Mouse (Mus musculus): ENCODE results near the gene Cx3cr1.
"Not testable (repeated sequence)": the region's sequence is repeated elsewhere in the genome, so short reads cannot be mapped to it uniquely, and the experiment has no call there.

Gene Cx3cr1

DNA sequence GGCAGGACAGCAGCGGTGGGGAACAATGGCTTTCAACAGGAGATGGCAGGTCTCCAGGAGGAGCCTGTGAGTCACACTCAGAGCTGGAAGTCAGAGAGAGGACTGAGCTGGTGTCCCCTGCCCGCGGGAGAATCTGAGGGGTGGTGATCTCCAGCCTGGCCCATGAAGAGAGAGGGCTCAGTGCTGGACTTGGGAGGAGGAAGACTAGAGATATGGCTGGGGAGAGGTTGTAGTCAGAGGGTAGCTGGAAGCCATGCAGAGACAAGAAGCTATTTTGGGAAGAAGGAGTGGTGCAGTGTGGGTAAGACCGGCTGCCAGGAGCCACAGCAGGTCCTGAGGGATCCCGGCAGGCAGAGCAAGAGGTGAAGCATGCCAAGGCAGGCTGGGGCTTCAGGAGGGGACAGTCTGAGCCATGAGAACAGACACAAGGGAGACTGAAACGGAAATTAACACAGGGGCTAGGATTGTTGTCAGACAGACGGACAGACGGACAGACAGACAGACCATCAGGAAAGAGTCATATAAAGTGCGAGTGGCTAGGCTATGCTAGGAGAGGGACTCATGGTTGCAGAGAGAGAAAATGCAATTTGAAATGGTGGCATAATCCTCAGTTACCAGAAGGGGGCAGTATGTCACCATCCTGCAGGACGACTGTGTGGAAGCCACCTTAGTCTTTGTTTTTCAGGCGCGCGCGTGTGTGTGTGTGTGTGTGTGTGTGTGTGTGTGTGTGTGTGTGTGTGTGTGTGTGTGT is 42.1 kb downstream of the Cx3cr1 start:
- DNase-seq (ENCODE audit: low spot score in 2 of 2): peak; percentile 24 to 41

DNA sequence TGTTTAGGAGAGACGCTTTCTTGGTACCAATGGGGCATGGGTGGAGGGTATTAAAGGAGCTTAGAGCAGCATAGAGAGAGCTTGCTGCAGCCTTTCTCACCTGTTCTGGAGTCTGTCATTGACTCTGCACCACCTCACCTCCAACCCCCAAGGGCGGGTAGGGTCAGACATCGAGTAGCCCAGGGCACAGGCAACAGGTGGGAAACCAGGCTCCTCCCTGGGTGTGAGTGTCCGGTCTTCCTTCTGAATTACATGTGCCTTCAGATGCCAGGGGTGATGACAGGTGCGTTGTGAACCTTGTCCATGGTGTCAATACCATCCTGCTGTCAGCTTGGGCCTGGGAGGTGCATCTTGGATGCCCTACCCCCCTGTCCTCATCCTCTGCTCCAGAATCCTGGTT is 45.1 kb downstream of the Cx3cr1 start:
- DNase-seq (ENCODE audit: low spot score in 2 of 2): no peak

DNA sequence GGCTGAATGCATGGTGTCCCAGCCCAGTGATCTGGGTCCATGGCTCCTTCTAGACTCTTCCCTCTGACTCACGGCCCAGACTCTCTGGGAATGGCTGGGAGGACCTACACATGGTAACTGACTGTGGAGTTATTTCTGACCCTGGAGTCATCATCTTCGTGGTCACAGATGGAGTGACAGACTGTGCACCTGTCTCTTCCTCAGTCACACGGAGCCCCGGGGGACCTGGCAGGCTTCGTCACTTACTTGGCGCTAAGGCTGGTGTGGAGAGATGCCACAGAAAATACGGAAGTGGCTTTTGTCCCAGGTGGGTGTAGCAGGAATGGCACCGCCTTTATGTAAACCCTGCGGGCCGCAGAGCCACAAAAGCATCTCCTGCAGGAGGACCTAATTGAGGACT is 45.5 kb downstream of the Cx3cr1 start:
- no peak for DNase-seq (ENCODE audit: low spot score in 2 of 2)

DNA sequence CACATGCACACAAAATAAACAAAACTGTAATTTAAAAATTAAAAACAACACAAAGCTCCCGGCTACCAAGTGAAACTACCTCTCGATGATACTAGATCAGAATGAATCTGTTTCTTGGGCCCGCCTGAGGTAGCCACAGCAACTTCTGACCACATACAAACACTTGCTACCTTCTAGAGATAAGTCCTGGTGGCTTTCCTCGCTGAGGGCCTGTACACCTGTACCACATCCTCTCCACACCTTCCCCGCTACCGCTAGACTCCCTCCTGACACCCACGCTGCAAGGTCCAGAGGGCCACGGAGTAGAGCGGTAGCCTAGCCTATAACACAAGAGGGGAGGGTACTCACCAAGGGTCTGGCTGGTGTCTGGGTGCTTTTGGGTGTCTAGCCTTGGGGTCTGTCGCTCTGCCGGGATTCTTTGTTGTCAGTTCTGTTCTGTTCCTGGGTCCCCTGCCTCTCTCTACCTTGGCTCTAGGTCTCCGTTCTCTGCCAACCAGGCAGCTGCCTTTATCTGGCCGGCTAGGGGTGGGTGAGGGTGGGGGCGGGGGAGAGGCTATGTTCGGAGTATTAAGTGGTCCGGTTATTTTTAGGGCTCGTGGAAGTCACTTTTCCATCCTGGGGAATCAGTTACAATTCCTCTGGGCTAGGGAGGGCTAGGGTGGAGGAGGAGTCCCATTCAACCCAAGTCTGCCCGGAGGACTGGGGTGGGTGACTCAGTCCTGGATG is 46.4 kb downstream of the Cx3cr1 start, which contains the start of gene Xirp1:
Gene Xirp1 (minus strand): TSS at position 513 of the 726 bp plus-strand sequence.
- DNase-seq (ENCODE audit: low spot score in 2 of 2): no peak

DNA sequence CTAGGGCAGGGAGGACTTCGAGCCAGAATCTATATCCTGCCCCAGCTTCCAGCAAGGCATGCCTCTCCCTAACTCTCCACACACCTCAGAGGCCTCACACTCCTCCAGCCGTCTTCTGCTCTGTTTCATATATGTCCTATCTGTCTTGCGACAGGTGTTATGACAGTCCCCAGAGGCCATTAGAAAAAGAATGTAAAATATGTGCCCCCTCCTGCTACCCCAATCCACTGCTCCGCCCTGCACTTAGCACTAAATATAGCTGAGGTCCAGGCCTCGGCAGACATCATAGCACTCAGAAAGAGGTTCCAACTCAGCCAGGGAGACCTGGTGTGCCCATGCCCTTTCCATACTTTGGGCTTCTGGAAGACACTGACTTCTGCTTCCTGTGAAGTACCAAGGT is 48.5 kb downstream of the Cx3cr1 start:
- no peak for DNase-seq (ENCODE audit: low spot score in 2 of 2)

DNA sequence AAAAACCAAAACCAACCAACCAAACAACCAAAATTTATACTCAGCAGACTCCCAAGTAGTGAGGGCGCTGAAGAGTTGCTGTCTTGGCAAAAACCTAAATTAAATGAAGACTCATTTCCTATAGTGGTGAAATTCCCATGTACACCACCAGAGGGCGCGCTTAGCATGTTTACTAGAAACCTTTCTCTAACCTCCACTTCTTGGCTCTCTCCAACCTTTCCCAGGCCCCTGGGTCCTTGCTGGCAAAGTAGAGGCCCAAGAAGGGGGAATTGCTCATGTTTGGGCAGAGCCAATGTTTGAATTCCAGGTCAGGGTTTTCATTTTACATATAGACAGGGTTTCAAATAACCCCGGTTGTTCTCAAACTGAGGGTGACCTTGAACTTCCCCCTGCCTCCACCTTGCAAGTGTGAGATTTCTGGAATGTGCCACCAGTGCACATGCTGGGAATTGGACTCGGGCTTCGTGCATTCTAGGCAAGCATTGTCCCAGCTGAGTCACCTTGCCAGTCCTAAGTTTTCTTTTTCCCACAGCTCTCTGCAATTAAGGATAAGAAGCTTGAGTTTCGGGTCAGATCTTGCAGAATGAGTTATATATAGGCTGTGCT is 49.3 kb downstream of the Cx3cr1 start:
- peak; percentile 35 to 58 for DNase-seq (ENCODE audit: low spot score in 2 of 2)

DNA sequence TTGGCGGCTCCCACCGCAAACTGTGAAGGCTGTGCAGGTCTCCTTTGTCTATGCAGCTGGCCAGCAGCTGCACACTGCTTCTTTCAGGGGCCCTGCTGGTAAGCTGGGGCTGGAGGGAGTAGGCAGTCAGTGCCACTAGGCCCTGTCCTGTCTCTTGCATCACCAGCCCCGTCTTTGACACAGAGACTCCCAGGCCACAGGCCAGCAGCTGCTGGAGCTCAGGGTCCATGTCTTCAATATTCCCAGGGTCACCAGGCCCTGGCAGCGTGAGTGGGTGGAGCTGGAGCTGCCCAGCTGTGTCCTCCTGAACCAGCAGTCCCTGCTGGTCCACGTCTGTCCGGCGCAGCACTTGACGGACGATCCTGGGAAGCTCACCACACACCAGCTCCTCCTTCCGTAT is 52.7 kb downstream of the Cx3cr1 start:
- no peak for DNase-seq (ENCODE audit: low spot score in 2 of 2)

DNA sequence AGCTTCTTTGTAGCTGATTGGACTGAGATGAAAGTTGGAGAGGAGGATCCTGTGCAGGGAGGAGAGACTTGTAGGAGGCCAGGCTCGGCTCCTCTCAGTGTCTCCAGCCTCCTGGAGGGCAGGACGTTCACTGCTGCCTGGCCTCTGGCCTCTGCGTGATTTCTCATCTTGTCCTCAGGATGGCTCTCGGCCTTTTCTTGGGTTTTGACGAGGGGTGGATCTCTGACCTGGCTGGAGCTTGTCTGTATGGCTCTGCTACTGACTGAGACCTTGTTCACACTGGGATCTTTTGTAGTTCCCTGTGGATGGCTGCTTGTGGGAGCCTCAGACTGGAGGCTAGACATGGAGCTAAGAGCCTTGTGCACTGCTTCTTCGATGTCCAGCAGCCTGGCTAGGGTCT is 54.9 kb downstream of the Cx3cr1 start:
- no peak for DNase-seq (ENCODE audit: low spot score in 2 of 2)

DNA sequence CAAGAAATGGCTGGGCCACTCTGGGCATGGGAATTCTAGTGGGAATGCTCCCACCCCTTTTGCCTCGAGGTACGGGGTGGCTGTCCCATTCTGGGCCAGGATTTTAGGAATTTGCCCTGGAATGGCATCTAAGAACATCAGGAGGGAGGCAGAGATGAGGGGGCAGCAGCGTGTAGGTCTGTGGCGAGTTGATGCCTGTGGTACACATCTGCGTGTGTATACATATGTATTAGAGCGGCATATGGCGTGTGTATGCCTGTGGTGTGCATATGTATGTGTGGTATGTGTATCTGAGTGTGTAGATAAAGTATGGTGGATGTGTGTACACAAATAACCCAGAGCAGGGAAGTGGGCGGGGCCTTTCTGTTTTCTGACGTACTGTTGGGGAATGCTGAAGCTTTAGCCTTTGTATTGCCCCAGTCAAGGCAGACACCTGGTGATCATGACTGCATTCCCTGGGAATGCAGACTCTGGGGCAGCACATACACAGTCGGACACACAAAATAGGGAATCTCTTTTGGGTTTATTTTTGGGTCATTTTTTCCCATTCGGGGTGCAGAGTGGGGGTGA is 56.3 kb downstream of the Cx3cr1 start:
- no peak for DNase-seq (ENCODE audit: low spot score in 2 of 2)

DNA sequence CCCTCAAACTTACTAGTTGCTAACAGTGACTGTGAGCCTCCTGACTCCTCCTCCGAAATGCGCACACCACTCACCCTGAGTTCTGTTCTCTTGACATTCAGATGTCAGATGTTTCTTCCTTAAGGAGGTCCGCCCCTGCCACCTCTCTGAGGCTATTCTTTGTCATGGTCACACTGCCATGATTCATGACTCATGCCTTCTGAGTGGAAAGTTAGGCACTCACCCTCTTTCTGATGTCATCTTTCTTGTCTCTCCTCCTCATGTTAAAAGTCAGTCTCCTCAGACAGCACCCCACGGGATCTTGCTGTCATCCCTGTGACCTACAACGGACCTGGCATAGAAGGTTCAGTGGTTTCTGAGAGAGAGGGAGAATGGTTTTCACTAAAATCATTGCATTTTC is 56.9 kb downstream of the Cx3cr1 start:
- no peak for DNase-seq (ENCODE audit: low spot score in 2 of 2)

DNA sequence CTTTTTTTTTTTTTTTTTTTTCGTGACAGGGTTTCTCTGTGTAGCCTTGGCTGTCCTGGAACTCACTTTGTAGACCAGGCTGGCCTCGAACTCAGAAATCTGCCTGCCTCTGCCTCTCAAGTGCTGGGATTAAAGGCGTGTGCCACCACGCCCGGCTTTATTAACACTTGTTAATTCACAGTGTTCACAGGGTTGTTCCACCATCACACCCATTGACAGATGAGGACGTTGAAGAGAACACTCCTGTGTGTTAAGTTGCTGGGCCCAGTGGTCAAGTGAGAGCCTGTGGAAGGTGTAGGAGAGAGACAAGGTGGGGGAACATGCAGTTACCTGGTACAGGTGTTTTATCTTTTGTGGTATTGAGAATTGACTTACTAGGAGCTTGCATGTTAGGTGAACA is 57.5 kb downstream of the Cx3cr1 start:
- not testable (repeated sequence) for DNase-seq (ENCODE audit: low spot score in 2 of 2)

DNA sequence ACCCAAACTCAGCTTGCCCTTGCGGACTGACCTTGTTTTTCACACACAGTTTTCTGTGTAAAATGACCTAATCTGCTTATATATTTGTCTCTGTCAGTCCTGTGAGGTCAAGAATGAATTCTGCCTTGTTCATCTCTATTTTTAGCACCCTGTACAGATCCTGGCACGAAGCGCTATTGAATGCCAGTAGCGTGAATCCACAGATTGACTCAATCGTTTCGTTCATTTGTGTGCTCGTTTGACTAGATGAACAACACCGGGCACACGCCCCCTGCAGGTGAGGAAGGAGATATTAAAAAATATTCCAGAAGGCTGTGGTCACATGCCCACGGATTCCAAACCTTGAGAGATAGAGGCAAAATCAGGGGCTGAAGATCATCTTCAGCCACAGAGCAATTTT is 58.1 kb downstream of the Cx3cr1 start:
- DNase-seq (ENCODE audit: low spot score in 2 of 2): peak; percentile 50 to 78

DNA sequence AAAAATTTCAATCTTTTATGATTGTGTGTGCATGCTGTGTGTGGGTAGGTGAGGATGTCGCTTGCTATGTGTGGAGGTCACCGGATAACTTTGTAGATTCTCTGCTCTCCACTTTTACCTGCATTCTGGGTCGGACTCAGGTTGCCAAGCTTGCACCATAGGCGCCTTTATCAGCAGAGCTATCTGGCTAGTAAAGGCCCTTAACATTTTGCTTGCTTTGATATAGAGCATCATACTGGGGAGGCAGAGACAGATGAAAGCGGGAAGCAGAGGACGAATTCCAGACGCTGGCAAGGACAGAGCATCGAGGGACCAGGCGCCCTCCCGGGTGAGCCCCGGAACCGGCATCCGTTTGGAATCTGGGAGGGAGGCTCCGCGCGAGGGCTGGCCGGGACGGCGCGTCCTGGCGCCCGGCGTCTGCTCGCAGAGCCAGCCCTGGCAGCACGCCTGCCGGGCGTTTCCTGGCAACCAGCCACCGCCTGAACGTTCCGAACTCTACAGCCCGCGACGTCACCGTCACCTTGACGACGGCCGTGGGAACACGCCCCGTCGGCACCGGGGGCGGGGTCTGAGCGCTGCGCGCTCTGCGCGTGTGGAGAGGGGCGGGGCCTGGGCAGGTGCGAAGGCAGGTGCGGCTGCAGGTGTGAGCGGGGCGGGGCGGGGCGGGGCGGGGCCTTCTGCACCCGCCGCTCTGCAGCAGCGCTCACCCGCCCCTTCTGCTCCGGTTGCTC is 58.7 kb downstream of the Cx3cr1 start:
- peak; percentile 94 for DNase-seq (ENCODE audit: low spot score in 2 of 2)

DNA sequence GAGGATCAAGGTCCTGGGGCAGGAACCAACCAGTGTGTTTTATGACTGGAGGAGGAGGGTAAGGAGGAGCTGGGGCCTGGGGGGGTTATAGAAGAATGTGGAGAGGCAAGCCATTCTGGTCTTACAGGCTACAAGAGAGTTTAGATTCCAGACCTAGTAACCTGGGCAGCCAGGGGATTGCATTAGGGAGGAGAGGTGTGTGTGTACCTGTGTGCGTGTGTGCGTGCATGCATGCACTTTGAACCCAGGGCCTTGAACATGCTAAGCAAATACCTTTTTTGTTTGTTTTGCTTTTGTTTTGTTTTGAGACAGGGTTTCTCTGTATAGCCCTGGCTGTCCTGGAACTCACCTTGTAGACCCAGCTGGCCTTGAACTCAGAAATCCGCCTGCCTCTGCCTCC is 59.8 kb downstream of the Cx3cr1 start:
- DNase-seq (ENCODE audit: low spot score in 2 of 2): no peak

DNA sequence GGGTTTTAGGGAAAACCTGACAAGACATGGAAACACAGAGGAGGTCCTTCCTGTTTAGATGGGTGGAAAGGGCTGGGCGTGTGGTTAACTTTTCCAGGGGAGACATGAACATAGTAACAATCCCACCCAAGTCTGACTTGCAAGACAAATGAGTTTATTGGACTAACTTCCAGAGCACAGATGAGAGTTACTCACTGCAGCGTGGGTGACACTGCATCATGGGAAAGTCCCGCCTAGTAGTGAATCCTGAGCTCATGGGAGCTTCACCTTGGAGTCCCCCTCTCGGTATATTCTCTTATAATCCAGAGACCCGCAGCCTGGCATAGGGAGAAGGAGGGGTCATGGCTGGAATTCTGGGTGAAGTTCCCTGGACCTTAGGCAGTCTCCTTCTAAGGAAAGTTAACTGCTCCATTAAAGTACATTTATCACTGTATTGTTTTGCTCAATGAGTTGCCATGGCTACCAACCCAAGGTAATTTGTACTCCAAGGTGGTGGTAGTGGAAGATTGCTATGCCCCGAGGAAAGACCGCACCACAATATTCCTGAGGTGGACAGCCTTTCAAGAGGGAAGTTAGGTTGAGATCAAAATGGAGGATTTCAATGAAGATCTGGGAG is 60.3 kb downstream of the Cx3cr1 start:
- DNase-seq (ENCODE audit: low spot score in 2 of 2): no peak

DNA sequence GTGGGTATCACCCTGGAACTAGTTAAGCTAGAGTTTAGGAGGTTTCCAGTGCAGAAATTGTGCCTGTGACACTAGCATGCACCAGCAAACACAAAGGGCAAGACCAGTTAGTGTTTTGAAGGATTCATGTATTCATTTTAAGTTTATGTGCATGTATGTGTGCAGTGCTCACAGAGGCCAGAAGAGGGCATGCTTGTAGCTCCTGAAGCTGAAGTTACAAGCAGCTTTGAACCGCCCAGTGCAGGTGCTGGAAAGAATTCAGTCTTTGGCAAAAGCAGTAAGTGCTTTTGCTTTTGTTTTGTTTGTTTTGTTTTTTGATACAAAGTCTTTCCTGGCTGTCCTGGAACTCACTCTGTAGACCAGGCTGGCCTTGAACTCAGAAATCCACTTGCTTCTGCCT is 61.8 kb downstream of the Cx3cr1 start:
- no peak for DNase-seq (ENCODE audit: low spot score in 2 of 2)

DNA sequence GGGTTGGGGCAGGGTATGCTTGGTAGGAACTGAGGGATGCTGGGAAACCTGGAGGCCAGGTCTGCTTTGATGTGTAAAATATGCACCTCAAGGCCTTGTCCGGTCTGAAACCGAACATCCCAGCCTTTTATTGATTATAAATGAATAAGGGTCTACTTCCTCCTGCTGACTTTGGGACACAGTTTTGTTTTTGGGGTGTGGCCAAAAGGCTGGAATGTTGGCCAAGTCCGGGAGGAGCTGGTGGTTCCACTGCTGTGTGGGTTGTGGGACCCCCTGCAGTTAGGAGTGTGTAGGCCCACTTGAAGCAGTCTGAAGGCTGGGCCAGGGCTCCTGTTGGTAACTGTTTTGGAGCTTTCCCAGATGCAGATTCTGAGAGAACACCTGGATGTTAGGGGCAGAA is 63.7 kb downstream of the Cx3cr1 start:
- no peak for DNase-seq (ENCODE audit: low spot score in 2 of 2)

DNA sequence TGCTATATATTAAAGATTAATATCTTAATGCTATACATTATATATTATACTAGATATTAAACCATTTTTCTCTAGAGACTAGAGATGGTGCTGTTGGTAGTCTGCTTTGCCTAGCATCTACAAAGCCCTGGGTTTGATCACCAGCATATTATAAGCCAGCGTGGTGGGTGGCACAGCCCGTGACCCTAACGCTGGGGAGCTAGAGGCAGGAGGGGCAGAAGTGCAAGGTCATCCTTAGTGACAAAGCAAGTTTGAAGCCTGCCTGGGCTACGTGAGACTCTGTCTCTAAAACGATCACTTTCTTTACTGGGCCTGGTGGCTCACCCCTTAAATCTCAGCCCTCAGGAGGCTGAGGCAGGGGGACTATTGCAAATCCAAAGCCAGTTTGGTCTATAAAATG is 66.8 kb downstream of the Cx3cr1 start:
- no peak for DNase-seq (ENCODE audit: low spot score in 2 of 2)

DNA sequence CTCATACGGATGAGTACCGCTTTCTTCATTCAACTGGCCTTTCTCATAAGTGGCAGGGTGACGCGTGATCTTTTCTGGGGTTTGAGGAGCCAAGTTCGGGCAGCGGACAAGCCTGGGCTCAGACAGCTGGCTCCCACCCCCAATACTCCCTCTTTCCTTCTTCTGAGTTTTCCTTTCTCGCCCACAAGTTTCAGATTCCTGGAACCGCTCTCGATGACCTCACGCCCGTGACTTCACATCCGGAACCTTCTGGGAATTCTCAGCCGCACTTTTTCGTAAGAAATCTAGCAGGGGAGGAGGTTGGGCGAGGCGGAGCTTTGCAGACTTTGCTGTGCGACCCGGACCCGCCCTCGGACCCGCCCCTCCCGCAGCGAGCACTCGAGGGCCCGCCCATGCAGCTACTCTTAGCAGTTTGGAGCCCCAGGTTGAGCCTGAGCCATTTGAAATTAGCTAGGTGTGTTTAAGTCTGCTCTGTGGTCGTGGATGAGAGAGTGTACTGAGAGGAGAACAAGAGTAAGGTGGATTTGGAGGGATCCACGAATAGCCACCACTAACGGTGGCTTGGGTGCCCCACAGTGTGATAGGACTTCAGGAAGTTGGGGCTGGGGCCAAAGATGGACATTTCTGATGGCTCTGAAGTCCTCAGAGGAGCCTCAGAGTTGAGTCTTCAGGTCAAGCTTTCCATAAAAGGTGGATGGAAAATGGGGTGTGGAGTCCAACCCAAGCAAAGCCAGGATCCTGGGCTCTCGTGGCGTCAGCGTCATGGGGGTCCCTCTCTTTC is 67.5 kb downstream of the Cx3cr1 start:
- DNase-seq (ENCODE audit: low spot score in 2 of 2): peak; percentile 70

DNA sequence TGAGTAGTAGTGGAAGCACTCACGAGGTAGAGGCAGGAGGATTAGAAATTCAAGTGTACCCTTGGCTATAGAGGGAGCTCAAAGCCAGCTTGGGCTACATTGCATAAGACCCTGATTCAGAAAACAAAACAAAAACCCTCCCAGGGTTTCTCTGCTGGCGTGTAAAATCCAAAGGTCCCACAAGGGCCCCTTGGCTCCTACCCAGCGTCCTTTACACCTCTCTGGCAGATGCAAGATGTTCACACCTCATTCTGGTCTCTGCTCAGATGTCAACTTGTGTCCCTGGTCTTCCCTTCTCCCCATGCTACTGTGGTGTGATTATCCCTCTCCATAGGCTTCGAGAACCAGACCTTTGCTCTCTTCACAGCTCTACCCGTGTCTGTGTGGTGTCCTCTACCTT is 68.9 kb downstream of the Cx3cr1 start:
- DNase-seq (ENCODE audit: low spot score in 2 of 2): no peak

DNA sequence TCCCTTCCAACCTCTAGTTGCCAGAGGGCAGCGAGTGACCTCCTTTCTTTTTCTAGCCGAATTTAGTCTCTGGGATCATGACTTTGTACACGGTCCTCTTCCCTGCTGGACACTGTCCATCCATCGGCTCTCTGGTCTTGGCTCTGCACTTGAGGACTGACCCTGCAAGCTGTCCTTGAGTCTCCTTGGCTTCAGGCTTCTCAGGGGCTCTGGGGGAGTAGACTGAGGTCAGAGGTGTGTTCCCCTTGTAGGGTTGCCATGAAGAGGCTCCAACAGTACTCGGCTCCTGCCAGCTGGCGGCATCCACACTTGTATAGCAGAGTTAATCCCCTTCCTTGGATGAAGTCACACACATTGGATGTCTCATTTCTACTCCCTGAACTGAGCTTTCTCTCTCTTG is 70.0 kb downstream of the Cx3cr1 start:
- no peak for DNase-seq (ENCODE audit: low spot score in 2 of 2)
